Mouse (Mus musculus): ENCODE measurements around the gene Amt. TPM values are rescaled to one million over a fixed set of nuclear protein-coding genes. Genes with fewer than 3 reads are reported as not detected.
A peak's percentile ranks its signal among the peaks of the same experiment; 100 is the strongest.
"Not testable (repeated sequence)": the region's sequence is repeated elsewhere in the genome, so short reads cannot be mapped to it uniquely, and the experiment has no call there.

Amt gene
- polyA plus RNA-seq, 1 experiment, result 4.3 TPM

DNA sequence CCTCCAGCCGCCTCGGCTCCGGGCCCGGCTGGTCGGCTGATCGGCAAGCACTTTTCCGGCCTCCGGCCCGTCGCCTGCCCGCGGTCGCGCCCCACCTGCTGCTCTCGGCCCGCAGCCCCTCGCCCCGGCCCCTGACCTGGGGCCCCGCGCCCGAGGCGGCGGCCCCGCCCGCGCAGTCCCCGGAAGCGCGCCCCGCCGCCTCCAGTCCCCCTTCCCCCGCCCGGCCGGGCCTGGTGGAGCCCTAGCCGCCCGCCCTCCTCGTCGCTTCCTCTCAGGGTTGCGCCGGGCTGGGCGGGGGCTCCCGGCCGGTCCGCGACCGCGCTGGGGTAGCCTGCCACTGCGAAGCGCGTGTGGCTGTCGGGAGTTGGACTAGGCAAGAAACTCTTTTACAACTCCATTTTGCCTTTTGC is 9.9 kb downstream of the Amt start:
- Histone ChIP-seq H3K27me3 (ENCODE audit: control insufficient read depth, insufficient read depth, low read length) (no peaks in the 10 kb centered on the region), H3K27ac (ENCODE audit: control insufficient read depth, insufficient read depth, low read depth, low read length) (peak overlapping the region; percentile 99), H3K4me3 (ENCODE audit: control insufficient read depth, low read depth, low read length) (peak overlapping the region; percentile 96), H3K4me1 (ENCODE audit: control insufficient read depth, insufficient read depth, low read length) (peaks cover 4% of the 10 kb centered on the region), H3K36me3 (ENCODE audit: control insufficient read depth, insufficient read depth, low read length) (peaks cover 1% of the 10 kb centered on the region)
- TF ChIP-seq POLR2A (IDR thresholded peaks at IDR 0.05; ENCODE audit: control insufficient read depth, low read depth, low read length) (no peak), CTCF (IDR thresholded peaks at IDR 0.05; ENCODE audit: control insufficient read depth, insufficient read depth, insufficient replicate concordance, low read depth, low read length) (no peak)

DNA sequence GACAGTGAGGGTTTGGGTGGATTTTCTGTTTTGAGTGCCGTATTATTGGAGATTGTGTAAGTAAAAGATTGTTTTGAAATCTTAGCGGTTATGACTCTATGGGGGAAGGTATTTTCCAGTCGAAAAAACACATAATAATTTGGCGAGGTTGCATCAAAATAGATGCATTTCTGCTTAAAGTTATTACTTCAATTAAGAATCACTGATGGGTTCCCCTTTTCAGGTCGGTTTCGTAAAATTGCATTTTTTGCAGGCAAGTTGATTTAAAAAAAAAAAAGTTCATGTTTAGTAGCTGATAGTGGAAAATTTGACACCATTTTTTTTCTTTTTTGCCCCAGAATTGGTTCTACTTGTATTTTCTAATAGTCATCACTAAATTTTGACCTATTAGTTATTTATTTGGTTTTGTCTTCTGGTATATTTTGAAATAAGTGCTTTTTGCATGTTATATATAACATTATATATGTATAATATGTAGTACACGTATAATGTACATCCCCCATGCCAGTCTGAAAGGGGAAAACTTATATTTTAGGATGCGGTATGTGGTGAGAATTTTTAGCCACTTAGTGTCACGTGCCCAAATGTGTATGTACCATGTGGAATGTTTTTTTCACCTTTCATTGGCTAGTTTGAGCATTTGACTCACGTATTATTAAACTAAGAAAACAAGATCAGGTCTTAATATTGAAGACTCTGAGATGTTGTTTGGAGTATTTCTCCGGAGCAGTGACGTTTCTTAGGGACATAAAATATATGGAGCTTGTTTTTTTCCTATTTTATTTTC is 10.6 kb downstream of the Amt start:
- peaks cover 4% of the 10 kb centered on the region for H3K4me1 ChIP-seq (ENCODE audit: control insufficient read depth, insufficient read depth, low read length)
- H3K36me3 ChIP-seq (ENCODE audit: control insufficient read depth, insufficient read depth, low read length), result peaks cover 1% of the 10 kb centered on the region
- peak overlapping the region; percentile 96 for H3K4me3 ChIP-seq (ENCODE audit: control insufficient read depth, low read depth, low read length)
- TF ChIP-seq POLR2A (IDR thresholded peaks at IDR 0.05; ENCODE audit: control insufficient read depth, low read depth, low read length) (no peak), CTCF (IDR thresholded peaks at IDR 0.05; ENCODE audit: control insufficient read depth, insufficient read depth, insufficient replicate concordance, low read depth, low read length) (no peak)
- no peaks in the 10 kb centered on the region for H3K27me3 ChIP-seq (ENCODE audit: control insufficient read depth, insufficient read depth, low read length)
- H3K27ac ChIP-seq (ENCODE audit: control insufficient read depth, insufficient read depth, low read depth, low read length), result peak overlapping the region; percentile 81

DNA sequence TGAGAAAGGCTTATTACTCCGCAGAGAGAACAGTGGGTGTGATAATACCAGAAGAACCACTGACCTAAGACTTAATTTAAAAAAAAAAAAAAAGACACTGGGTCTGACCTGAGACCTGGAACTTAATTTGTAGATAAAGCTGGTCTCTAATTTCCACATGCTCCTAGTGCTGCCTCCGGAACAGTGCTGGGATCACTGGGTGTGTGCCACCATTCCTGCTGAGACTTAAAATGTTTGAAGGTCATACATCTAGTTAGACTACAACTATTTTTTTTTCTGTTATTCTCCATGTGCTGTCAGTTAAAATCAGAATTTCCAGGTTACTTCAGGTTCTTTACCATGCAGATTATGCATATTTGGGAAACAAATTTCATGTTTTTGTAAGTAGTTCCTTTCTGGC is 11.5 kb downstream of the Amt start:
- no peak overlapping the region for H3K27ac ChIP-seq (ENCODE audit: control insufficient read depth, insufficient read depth, low read depth, low read length)

GRCm38 (mm10) chr9:108317572-108317971 is 20.9 kb downstream of the Amt start:
- H3K27ac ChIP-seq (ENCODE audit: control insufficient read depth, insufficient read depth, low read depth, low read length), result no peak overlapping the region
- no peaks in the 10 kb centered on the region for H3K4me1 ChIP-seq (ENCODE audit: control insufficient read depth, insufficient read depth, low read length)
- H3K27me3 ChIP-seq (ENCODE audit: control insufficient read depth, insufficient read depth, low read length), result no peaks in the 10 kb centered on the region
- H3K36me3 ChIP-seq (ENCODE audit: control insufficient read depth, insufficient read depth, low read length), result no peaks in the 10 kb centered on the region; the same call in 1 of the 2 replicates
- TF ChIP-seq CTCF (IDR thresholded peaks at IDR 0.05; ENCODE audit: control insufficient read depth, insufficient read depth, insufficient replicate concordance, low read depth, low read length) (no peak), POLR2A (IDR thresholded peaks at IDR 0.05; ENCODE audit: control insufficient read depth, low read depth, low read length) (no peak)
- no peak overlapping the region for H3K4me3 ChIP-seq (ENCODE audit: control insufficient read depth, low read depth, low read length)

More for the DNA sequence above, 11.5 kb downstream of the Amt start:
- peaks cover 4% of the 10 kb centered on the region for H3K4me1 ChIP-seq (ENCODE audit: control insufficient read depth, insufficient read depth, low read length)
- peaks cover under 1% of the 10 kb centered on the region for H3K36me3 ChIP-seq (ENCODE audit: control insufficient read depth, insufficient read depth, low read length)
- no peak overlapping the region for H3K4me3 ChIP-seq (ENCODE audit: control insufficient read depth, low read depth, low read length)
- TF ChIP-seq CTCF (IDR thresholded peaks at IDR 0.05; ENCODE audit: control insufficient read depth, insufficient read depth, insufficient replicate concordance, low read depth, low read length) (no peak), POLR2A (IDR thresholded peaks at IDR 0.05; ENCODE audit: control insufficient read depth, low read depth, low read length) (no peak)
- H3K27me3 ChIP-seq (ENCODE audit: control insufficient read depth, insufficient read depth, low read length), result no peaks in the 10 kb centered on the region

- H3K4me1 ChIP-seq (ENCODE audit: control insufficient read depth, insufficient read depth, low read length), result no peaks in the 10 kb centered on the region
- no peak overlapping the region for H3K4me3 ChIP-seq (ENCODE audit: control insufficient read depth, low read depth, low read length)
- H3K27ac ChIP-seq (ENCODE audit: control insufficient read depth, insufficient read depth, low read depth, low read length), result no peak overlapping the region
- H3K27me3 ChIP-seq (ENCODE audit: control insufficient read depth, insufficient read depth, low read length), result no peaks in the 10 kb centered on the region
- TF ChIP-seq POLR2A (IDR thresholded peaks at IDR 0.05; ENCODE audit: control insufficient read depth, low read depth, low read length), result no peak
- no peak for TF ChIP-seq CTCF (IDR thresholded peaks at IDR 0.05; ENCODE audit: control insufficient read depth, insufficient read depth, insufficient replicate concordance, low read depth, low read length)
- H3K36me3 ChIP-seq (ENCODE audit: control insufficient read depth, insufficient read depth, low read length), result no peaks in the 10 kb centered on the region; the same call in 1 of the 2 replicates
These were observed 21.8 kb downstream of the Amt start for GRCm38 (mm10) chr9:108318462-108318861.

DNA sequence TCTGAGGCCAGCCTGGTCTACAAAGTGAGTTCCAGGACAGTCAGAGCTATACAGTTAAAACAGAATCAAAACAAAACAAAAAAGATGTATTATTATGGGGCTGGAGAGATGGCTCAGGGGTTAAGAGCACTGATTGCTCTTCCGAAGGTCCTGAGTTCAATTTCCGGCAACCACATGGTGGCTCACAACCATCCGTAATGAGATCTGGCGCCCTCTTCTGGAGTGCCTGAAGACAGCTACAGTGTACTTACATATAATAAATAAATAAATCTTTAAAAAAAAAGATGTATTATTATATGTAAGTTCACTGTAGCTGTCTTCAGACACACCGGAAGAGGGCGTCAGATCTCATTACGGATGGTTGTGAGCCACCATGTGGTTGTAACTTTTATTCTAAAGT is 25.4 kb downstream of the Amt start:
- not testable (repeated sequence) for H3K36me3 ChIP-seq (ENCODE audit: control insufficient read depth, insufficient read depth, low read length)

DNA sequence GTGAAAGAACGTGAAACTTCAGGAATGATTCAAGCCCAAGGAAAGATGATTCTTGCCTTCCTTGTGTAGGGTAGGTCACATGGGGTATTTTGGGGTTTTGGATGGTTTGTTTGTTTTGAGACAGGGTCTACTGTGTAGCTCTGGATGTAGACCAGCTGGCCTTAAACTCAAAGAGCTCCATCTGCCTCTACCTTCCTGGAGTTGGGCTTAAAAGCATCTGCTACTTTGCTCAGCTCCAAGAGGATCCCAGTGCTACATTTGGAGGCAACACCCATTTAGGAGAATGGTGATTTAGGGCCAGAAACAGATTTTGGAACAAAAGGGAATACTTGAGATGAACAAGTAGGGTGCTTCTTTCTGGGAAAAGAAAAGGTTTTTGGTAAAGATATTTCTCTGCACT is 28.1 kb downstream of the Amt start:
- Histone ChIP-seq H3K27me3 (ENCODE audit: control insufficient read depth, insufficient read depth, low read length) (no peaks in the 10 kb centered on the region), H3K27ac (ENCODE audit: control insufficient read depth, insufficient read depth, low read depth, low read length) (no peak overlapping the region), H3K4me1 (ENCODE audit: control insufficient read depth, insufficient read depth, low read length) (no peaks in the 10 kb centered on the region), H3K4me3 (ENCODE audit: control insufficient read depth, low read depth, low read length) (no peak overlapping the region), H3K36me3 (ENCODE audit: control insufficient read depth, insufficient read depth, low read length) (no peaks in the 10 kb centered on the region; the same call in 1 of the 2 replicates)
- TF ChIP-seq CTCF (IDR thresholded peaks at IDR 0.05; ENCODE audit: control insufficient read depth, insufficient read depth, insufficient replicate concordance, low read depth, low read length), result no peak
- no peak for TF ChIP-seq POLR2A (IDR thresholded peaks at IDR 0.05; ENCODE audit: control insufficient read depth, low read depth, low read length)

More for the DNA sequence above, 25.4 kb downstream of the Amt start:
- H3K27me3 ChIP-seq (ENCODE audit: control insufficient read depth, insufficient read depth, low read length); H3K27ac ChIP-seq (ENCODE audit: control insufficient read depth, insufficient read depth, low read depth, low read length); H3K4me1 ChIP-seq (ENCODE audit: control insufficient read depth, insufficient read depth, low read length); H3K4me3 ChIP-seq (ENCODE audit: control insufficient read depth, low read depth, low read length): not testable (repeated sequence)
